Mouse (Mus musculus) common myeloid progenitor, adult 5-6 weeks (primary cell): ENCODE measurements at regions not wholly inside any gene's neighbourhood (a gene's known extent, or its start where the extent isn't known, plus 50 kb on each side); places are given as distances from the start of the nearest gene placed in this dataset.

Experiments used
- ATAC-seq: replicated peaks from 2 replicates; pipeline ENCODE4 v1.8.0; 2016; ENCODE audit warnings: low read depth, mild to moderate bottlenecking, moderate TSS enrichment, inconsistent platforms; ENCODE audit not compliant: poor library complexity, severe bottlenecking

GRCm38 (mm10) chrX:11880972-11881371 is 279.2 kb downstream of the Bcor start:
- ATAC-seq = peak; percentile 88

- no peak for ATAC-seq
Measured at GRCm38 (mm10) chrX:11883738-11884716, 276.1 kb downstream of the Bcor start.

- no peak for ATAC-seq
Measured at GRCm38 (mm10) chrX:11892396-11892795, 267.8 kb downstream of the Bcor start.

- ATAC-seq = peak; percentile 83
Measured at GRCm38 (mm10) chrX:11893606-11894279, 266.4 kb downstream of the Bcor start.

- ATAC-seq = 0 out of 2 replicates have a peak, but pooled peaks have one; percentile 11
Measured at GRCm38 (mm10) chrX:11894280-11894662, 265.9 kb downstream of the Bcor start.

- no peak for ATAC-seq
Measured at GRCm38 (mm10) chrX:11895396-11895795, 264.8 kb downstream of the Bcor start.

GRCm38 (mm10) chrX:11898280-11898679 is 261.9 kb downstream of the Bcor start:
- no peak for ATAC-seq

- ATAC-seq = no peak
Measured at GRCm38 (mm10) chrX:11899051-11899450, 261.1 kb downstream of the Bcor start.

GRCm38 (mm10) chrX:11899914-11900313 is 260.2 kb downstream of the Bcor start:
- ATAC-seq = no peak

- ATAC-seq = peak; percentile 42; the same call in 1 of the 2 replicates
Measured at GRCm38 (mm10) chrX:11901791-11902190, 258.4 kb downstream of the Bcor start.

GRCm38 (mm10) chrX:11903116-11903700 is 256.9 kb downstream of the Bcor start:
- ATAC-seq = no peak

- no peak for ATAC-seq
Measured at GRCm38 (mm10) chrX:11905231-11905630, 254.9 kb downstream of the Bcor start.

GRCm38 (mm10) chrX:11907167-11907566 is 253.0 kb downstream of the Bcor start:
- ATAC-seq = no peak

GRCm38 (mm10) chrX:11915984-11916383 is 244.2 kb downstream of the Bcor start:
- ATAC-seq = no peak

- no peak for ATAC-seq
Measured at GRCm38 (mm10) chrX:11920231-11920630, 239.9 kb downstream of the Bcor start.

- ATAC-seq = no peak
Measured at GRCm38 (mm10) chrX:11924639-11925302, 235.4 kb downstream of the Bcor start.

GRCm38 (mm10) chrX:11926868-11927535 is 233.2 kb downstream of the Bcor start:
- ATAC-seq = no peak

GRCm38 (mm10) chrX:11929448-11929847 is 230.7 kb downstream of the Bcor start:
- no peak for ATAC-seq

GRCm38 (mm10) chrX:11931432-11931831 is 228.7 kb downstream of the Bcor start:
- ATAC-seq = no peak

- no peak for ATAC-seq
Measured at GRCm38 (mm10) chrX:11935337-11935736, 224.8 kb downstream of the Bcor start.
